Mouse (Mus musculus) kidney, adult 9 months (tissue): ENCODE results near the gene Tpm4.
A peak's percentile ranks its signal among the peaks of the same experiment; 100 is the strongest.

Experiments
- DNase-seq: peaks from one replicate; pipeline ENCODE4 v3.0.0; 2022

Gene Tpm4

DNA sequence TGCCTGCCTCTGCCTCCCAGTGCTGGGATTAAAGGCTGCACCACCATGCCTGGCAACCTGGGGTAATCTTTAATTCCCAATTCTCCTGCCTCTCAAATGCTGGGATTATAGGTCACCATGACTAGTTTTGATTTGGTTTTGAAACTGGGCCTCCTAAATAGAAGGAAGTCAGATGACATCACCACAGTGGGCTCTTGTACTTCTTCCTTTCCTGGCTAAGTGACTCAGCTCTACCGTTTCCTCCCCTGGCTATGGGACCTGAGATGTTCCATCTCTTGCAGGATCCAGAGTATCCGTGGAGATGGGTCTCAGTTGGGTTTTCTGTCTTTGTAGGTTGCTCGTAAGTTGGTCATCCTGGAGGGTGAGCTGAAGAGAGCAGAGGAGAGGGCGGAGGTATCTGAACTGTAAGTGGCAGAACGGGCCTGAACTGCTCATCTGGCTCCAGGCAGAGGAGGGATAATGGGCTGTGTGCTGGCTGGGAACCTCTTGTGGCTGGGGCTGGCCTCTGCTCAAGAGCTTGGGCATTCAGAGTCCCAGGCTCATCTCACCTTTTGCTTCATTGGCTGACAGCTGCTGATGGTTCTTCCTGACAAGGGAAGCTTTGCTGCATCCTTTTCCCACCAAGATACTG lies 9.7 kb downstream of the Tpm4 start:
- DNase-seq, result no peak

DNA sequence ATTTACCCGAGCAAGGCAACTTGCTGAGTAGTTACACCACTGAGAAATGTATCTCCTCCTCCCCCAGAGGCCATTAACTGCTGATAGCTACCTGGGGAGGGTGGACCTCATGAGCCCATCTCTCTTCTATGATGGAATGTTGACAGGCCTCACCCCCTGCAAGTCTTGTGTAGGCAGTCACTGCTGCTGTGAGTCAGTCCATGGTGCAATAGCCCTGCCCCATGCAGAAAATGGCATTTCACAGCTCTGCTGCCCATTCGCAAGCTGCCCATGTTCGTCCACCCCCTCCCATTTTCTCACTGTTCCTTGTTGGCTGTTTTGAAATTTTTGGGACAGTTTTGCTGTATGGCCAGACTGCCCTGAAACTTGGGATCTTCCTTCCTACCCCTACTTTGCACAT lies 10.7 kb downstream of the Tpm4 start:
- no peak for DNase-seq

DNA sequence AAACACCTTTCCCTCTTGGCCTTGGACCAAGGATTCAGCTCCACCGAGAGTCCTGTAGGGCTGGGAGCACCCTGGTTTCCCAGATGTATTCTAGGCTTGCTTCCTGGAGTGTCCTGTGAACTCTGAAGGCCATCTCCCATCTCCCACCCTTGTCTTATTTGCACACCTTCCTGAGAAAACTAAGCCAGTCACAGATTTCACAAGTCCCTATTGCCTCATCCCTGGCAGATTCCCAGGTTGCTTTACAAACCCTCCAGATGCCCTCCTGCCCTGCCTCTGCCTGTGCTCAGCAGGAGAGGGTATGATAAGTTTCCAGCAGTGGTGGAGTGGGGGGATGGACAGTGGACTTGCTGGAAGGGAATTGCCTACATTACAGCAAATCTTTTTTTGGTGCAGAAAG lies 11.3 kb downstream of the Tpm4 start:
- DNase-seq, result no peak

DNA sequence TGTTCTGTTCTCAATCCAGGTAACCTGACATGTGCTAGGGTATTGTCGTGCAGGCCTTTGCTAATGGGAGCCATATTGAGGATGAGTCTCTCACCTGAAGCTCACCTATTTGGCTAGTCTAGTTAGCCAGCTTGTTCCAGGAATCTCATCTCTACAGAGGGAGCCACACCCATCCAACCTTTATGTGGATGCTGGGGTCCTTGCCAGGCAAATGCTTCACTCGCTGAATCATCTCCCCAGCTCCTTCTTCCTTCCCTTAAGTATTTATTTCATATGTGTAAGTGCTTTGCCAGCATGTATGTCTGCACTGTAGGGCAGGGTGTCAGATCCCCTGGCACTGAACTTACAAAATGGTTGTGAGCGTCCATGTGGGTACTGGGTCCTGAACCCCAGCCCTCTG lies 11.8 kb downstream of the Tpm4 start:
- DNase-seq, result no peak

DNA sequence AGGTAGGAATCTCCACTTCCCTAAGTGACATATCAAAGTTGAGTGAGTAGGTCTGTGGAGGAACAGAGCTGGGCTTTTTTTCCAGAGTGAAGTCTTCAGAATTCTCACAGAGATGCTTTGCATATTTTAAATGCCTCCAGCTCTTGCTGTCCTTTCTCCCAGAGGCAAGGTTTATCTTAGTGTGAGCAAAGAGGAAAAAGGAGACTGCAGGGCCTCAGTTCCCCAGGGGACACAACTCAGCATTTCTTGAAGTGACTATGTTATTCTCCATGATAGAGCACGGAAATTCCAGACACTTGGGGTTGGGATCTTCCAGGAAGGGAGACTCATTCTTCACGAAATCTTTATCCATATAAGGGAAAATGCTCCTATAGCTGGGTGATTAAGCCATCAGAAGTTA lies 12.5 kb downstream of the Tpm4 start:
- peak; percentile 36 for DNase-seq

DNA sequence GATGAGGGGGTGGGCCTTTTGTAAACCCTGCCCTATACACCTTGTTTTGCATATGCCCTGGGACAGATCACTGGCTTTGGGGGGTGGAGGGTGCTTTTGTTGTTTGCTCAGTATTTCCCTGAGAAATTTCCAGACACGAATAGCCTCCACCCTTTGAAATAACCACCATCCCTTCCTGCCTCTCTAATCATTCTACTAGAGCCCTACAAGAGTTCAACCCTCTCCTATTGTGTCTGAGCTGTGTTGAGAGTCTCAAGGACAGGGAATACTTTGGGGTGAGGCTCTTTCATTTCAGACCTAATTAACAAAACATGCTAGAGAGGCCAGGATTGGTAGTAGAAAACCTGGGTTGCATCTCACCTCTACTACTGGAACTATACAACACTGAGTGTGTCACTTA lies 14.3 kb downstream of the Tpm4 start:
- DNase-seq, result no peak

DNA sequence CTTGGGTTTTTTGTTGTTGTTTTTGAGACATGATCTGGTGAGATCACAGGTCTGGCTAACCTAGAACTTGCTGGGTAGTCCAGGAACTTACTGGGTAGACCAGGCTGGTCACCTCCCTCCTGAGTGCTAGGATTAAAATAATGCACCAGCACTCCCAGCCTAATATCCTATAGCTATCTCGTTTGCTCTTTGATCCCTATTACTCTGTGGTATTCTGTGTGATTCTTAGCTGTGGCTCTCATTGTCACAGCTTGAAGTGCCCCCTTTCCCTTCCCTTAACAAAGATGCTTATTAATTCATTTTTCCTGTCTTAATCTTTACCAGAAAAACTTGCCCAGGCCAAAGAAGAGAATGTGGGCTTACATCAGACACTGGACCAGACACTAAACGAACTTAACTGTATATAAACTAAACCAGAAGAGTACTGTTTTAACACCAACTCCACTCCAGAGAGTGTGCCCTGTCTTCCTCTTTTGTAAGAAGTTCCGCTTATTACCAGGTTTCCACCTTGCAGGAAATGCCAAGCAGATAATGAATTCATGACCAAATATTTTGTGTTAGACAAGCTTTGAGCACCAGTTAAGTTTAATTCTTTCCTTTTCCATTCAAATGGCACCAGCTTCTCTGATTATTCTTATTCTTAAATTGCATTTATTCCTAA lies 16.8 kb downstream of the Tpm4 start:
- DNase-seq, result no peak

DNA sequence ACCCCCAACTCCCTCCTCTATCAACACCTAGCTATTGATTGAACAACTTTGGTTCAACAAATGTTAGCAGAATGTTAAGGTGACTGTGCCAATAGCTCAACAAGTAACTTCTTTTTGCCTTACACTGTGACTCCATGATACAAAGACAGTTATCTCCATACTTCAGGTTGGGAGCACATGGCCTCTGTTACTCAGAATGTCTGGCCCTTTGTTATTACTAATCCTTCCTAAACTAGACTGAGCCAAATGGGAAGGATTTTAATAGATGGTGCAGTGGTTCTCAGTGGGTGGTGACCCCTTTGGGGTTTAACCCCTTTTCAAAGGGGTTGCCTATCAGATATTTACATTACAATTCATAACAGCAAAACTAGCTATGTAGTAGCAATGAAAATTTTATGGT lies 18.6 kb downstream of the Tpm4 start:
- DNase-seq, result no peak

DNA sequence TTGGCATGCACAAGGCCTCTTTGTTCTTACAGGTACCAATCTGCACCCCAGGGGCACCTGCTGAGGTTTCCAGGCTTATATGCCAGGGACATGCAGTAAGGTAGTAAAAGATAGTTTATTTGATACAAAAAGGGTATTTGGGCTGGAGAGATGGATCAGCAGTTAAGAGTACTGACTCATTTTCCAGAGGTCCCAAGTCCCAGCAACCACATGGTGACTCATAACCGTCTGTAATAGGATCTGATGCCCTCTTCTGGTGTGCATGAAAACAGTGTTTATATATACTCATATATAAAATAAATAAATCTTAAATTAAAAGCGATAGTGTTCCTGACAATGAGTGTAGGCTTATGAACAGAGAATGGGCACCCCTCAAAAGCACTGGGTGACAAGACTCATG lies 23.3 kb downstream of the Tpm4 start:
- no peak for DNase-seq

DNA sequence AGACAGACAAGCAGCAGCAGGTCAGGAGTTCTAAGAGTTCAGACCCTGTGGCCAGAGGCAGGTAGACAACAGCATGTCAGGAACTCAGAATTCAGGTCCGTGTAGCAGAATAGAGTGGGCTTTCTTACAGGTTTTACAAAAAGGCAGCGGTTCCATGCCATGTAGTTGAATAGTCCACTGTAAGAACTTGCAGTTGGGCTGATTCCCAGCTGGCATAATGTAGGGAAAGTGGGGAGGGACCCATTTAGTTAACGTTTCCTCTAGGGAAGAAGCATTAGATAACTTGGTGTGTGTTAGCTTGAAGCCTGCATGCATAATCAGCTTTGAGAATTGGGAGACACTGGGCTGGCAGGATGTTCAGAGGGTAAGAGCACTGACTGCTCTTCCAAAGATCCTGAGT lies 24.0 kb downstream of the Tpm4 start:
- DNase-seq, result no peak

DNA sequence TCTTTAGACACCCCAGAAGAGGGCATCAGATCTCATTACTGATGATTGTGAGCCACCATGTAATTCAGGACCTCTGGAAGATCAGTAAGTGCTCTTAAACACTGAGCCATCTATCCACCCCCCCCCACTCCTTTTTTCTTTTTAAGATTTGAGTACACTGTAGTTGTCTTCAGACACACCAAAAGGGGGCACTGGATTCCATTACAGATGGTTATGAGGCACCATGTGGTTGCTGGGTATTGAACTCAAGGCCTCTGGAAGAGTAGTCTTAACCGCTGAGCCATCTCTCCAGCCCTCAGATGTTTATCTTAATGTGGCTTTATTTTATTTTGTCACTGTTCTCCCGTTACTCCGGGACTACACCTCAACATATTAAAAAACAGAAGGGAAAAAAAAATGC lies 25.2 kb downstream of the Tpm4 start:
- no peak for DNase-seq

DNA sequence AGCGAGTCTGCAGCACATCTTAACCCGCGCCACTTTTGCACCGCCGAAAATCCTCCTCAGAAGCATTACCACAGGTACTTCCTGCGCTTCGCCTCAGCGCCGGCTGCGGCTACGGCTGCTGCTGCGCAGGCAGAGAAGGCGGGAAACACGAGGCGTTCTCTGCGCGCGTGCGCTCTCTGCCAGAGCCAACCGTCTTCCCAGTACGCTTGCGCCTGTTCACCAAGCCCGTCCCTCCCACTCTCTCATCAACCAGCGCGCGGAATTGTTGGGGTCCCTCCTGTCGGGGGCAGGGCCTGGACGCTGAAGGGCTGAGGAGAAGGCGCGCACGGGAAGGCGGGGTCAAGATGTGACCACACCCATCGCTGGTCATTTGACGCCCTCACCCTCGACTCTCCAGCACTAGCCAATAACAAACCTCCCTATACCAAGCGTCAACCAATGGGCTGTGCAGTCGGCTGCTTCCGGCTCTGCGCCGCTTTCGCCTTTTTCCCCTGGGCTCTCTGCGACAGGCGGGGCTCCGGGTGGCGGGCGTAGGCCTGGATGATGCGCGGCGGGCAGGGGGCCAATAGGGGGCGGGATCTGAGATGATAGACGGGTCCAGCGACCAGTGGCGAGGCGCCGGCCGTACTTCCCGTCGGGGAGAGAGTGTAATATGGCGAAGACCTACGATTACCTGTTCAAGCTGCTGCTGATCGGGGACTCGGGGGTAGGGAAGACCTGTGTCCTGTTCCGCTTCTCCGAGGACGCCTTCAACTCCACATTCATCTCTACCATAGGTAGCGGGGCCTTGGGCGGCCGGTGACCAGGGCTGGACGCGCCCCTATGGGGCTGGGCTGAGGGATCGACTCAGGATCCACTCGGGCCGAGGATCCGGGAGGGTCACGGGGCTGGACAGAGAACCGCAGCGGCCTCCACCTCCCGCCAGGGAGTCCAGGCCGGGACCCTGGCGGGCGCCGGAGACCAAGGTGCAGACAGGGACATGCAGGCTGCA lies 26.2 kb downstream of the Tpm4 start, which contains the start of gene Rab8a:
Gene Rab8a (plus strand): TSS at position 494 of the 991 bp plus-strand sequence.
- DNase-seq, result peak; percentile 100

DNA sequence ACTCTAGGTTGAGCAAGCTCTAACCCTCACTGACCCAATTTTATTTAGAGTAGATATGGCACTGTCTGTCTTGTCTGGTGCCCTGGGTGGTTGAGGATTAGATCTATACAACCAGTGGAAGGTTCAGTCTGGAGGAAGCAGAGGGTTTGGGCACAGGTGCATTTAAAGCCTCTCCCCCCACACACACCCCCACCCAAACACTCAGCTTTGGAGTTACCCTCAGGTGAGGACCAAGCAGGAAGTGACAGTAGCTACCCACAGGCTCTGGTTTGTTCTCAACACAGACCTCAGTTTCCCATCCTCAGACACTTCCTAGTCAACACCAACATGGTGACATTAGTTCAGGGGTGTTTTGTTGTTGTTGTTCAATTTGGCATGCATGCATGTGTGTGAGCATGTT lies 28.0 kb downstream of the Tpm4 start:
- DNase-seq, result no peak

DNA sequence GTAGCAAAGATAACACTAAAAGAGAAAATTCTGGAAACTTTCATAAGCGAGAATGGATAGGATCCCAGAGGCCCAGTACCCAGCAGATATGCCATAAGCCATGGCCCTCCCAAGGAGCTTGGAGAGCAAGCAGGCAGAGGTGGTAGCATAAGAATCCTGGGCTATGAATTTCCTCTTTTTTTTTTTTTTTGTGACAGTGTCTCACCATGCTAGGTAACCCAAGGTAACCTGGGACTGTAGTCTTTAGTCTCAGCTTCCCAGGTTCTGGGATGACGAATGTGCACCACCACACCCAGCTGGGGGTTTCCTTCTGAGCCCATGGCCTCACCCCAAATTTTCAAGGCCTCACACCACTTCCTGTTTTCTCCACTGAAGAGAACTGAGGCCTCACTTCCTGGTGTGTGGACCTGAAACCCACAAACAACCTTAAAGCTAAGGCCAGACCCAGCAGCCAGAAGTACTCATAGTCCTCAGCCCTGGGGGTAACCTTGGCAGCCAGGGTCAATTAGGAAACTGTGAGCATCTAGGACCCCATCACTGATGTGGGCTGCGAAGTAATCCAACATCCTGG lies 34.4 kb downstream of the Tpm4 start:
- no peak for DNase-seq

DNA sequence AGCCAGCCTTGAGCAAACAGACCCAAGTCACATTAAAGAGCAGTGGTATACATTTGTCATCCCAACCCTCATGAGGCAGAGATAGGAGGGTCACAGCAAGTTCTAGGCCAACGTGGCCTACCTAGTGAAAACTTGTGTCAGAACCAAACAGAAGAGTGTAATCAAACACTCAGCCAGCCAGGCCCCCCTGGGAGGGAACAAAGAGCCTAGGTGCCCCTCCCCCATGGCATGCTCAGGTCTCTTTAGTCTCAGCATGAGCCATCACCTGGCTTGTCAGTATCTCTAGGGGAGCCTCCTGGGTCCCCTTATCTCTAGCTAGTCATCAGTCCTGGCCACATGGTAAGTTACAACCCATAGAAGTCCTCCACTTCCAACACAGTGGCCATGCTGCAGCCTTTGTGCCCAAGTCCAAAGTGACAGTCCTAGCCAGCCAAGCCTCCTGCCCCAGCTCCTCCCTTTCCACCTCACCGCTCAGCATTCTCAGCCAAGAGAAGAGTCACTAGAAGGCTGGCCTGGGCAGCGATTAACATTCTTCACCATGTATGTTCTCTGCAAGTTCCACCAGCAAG lies 35.0 kb downstream of the Tpm4 start:
- peak; percentile 86 for DNase-seq

DNA sequence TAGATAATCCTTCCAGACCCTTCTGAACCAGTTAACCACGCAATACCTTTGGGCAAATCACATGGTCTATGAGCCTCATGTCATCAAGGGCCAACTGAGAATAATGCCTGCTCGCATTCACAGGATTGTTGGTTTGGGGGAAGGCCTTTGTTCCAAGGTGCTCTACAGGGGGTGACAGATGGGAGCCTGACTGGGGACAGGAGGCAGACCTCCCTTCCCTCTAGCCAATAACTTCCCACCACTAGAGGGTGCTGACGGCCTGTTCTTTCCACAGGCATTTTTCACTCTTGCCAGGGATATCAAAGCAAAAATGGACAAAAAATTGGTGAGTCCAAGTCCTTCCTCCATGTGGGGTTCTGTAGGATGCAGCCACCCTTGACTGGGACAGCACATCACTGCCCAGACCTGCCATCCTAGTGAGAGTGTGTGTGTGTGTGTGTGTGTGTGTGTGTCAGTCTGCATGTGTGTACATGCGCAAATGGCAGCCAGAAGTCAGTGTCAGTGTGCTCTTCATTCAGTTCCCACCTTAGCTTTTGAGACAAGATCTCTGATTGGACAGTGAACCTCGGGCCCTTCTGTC lies 42.7 kb downstream of the Tpm4 start:
- DNase-seq, result peak; percentile 69

DNA sequence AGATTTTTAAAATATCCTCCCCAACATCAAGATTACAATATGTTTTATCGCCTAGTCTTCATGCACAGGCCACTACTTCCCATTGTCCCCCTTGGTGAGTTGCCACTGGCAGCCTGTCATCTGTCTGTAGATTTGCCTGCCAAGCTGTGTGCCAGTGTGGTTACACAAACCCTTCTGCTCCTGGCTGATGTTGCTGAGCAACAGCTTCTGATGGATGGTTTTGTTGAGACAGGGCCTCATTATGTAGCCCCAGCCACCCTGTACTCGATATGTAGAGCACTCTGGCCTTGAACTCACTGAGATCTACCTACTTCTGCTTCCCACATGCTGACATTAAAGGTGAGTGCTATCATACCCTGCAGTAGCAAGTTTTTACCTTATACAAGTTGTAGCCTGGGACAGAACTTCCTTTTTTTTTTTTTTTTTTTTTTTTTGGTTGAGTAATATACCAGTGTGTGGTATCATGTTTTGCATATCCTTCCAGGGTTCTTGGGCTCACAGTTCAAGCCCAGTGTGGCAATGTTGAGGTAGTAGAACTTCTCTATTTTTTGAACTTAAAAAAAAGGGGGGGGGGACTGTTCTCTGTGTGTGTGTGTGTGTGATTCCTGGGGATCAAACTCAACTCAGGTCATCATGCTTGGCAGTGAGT lies 48.9 kb downstream of the Tpm4 start:
- no peak for DNase-seq

DNA sequence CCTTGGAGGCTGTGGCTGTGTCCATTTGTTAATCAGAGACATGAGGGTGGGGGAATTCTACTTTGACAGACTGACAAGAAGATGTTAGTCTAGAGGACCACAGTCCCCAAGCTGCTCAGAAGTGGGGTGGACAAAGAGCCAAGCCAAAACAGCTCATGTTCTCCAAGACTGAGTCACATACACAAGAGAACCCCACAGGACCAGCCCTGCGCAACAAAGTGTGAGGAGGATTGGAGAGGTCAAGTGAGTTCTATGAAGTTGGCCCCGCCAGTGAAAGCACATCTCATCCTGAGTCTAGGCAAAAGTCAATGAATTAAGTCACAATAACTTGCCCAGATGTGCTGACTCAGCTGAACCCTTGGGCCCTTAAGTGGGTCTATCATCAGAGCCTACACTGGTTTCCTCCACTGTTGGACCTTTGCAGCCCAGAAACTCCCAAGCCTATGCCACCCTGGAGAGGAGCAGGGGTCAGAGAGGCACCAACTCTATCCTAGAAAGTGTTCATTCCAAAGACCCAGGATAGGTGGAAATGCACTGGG lies 53.1 kb downstream of the Tpm4 start:
- no peak for DNase-seq

DNA sequence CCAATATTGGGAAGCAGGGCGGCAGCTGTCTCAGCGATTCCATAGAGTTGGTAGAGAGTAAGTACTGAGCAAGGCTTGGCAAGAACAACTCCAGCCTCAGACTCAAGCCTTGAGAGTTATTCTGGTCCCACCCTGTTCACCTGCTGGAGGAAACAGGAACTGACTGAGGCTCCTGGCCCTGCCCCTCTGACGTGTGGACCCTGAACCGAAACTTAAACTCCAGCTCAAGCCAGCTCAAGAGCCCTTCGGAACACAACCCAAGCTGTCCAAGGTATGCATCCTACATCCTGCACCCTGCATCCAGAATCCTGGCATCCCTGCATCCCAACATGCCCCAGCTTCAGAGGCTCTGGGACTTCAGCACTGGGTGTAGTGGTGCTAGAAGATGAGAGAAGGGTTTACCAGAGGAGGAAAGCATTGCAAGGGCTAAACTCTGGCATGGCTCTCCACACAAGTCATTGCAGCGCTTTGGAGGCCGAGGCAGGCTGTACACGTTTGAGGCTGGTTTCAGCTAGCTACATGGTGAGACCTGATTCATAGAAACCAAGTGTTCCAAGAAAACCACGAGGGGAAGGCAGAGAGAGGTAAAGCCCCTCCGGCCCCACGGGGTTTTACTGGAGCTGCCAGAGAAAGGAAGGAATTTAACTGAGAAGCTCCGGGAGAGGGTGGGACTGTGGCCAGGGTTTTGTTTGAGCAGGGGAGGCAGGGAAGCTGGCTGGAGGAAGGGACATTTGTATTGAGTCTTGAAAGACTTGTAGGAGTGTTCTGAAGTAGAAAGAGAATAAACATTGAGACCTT lies 54.8 kb downstream of the Tpm4 start, which contains the start of gene Hsh2d:
Gene Hsh2d (plus strand): TSS at position 222 of the 798 bp plus-strand sequence.
- no peak for DNase-seq

DNA sequence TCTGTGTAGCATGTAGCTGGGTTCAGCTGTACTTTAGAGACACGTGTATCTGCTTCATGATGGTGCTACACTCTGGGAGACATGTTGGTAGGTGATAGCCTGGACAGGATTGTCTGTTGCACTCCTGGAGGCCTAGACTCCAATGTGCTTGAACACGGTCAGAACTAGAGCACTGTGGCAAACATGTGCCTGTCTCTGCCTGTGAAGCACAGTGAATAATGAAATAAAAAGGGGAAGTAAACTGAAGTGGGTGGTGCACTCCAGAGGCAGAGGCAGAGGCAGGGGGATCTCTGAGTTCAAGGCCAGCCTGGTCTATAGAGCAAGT lies 55.4 kb downstream of the Tpm4 start:
- DNase-seq, result no peak

DNA sequence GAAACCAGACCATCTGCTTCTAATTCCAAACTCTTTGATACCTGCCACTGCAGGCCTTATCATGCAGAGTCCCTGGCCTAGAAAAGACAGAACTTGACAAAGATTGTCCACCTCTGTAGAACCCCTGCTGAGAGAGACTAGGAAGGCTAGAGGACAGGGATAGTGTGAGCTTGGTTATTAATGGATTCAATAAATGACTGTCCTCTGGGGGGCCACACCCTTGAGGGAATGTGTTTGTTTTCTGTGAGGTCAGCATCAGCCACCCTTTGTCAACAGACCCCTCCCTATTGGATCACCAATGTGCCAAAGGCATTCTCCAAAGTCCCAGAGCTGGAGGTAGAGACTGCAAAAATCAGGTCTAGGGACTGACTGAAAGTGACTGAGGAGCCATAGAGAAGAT lies 57.3 kb downstream of the Tpm4 start:
- no peak for DNase-seq
